Mouse (Mus musculus) right cerebral cortex, postnatal 14 days (tissue): Measurements from ENCODE around the gene Togaram1.

Experiments
- DNase-seq: peaks from one replicate; pipeline ENCODE4 v3.0.0; 2022

Togaram1 gene

GRCm38 (mm10) chr12:65058203-65058602, 92.6 kb downstream of the Togaram1 start:
- DNase-seq, result no peak

GRCm38 (mm10) chr12:65061082-65061481, 95.5 kb downstream of the Togaram1 start:
- DNase-seq, result no peak

GRCm38 (mm10) chr12:65065241-65065640, 99.6 kb downstream of the Togaram1 start:
- DNase-seq, result no peak

GRCm38 (mm10) chr12:65066234-65066633, 100.6 kb downstream of the Togaram1 start:
- no peak for DNase-seq

GRCm38 (mm10) chr12:65068409-65068808, 102.8 kb downstream of the Togaram1 start:
- no peak for DNase-seq
